Mouse (Mus musculus) embryonic facial prominence, embryonic 10.5 days (tissue): ENCODE data around the gene Bmp7. TPM values are rescaled to one million over a fixed set of nuclear protein-coding genes. Genes with fewer than 3 reads are reported as not detected.

Experiments used
- microRNA-seq: library from miRNA; unstranded; fragments of <30 nt; microRNA quantifications from one replicate; pipeline ENCODE4, GENCODE M21; 2017
- polyA plus RNA-seq: library from polyadenylated mRNA; unstranded; fragments of >200 nt; fragmentation: Nextera tagmentation; extraction: Ambion mirVana; gene quantifications from 2 replicates; pipeline ENCODE4 v1.2.1, GENCODE M21; 2016

The Bmp7 gene
- polyA plus RNA-seq, 1 experiment from 2014 or later = 20.9 TPM

Small RNA genes within 50 kb of the gene (microRNA-seq; reads per million reads assigned to microRNA genes)
- gene Gm22773 = not detected

Other genes with a start within 250 kb of the Bmp7 start
- gene Spo11, start 37.4 kb upstream of the Bmp7 start, polyA plus RNA-seq = 0.26 and 0.46 TPM in 2 replicates
- gene Rae1, start 59.8 kb upstream of the Bmp7 start, polyA plus RNA-seq = 176 and 179 TPM in 2 replicates
- gene Rbm38, start 80.2 kb upstream of the Bmp7 start, polyA plus RNA-seq = 85.7 and 95.6 TPM in 2 replicates
- 0.07 and 0.09 TPM in 2 replicates for gene Ctcfl, start 179.2 kb upstream of the Bmp7 start, polyA plus RNA-seq
- not detected in 2 replicates for gene Pck1, start 212.7 kb upstream of the Bmp7 start, polyA plus RNA-seq